Mouse (Mus musculus) ovary, postnatal 10 days (tissue): ENCODE measurements around the gene Nat8f1.
"Not testable (repeated sequence)": the region's sequence is repeated elsewhere in the genome, so short reads cannot be mapped to it uniquely, and the experiment has no call there.

Experiments
- DNase-seq: peaks from one replicate; pipeline ENCODE4 v3.0.0; 2022; ENCODE audit warnings: low spot score

Gene Nat8f1

GRCm38 (mm10) chr6:85915539-85916513 lies at the start of gene Nat8f1:
Gene Nat8f1, minus strand, starts transcription at chr6:85915687.
- peak; percentile 80 for DNase-seq

GRCm38 (mm10) chr6:85961101-85962091 lies 45.9 kb upstream of the Nat8f1 start, which contains the start of gene Dusp11:
Gene Dusp11, minus strand, starts transcription at chr6:85961667.
- peak; percentile 88 for DNase-seq

- DNase-seq, result no peak
Observed at GRCm38 (mm10) chr6:85957581-85957980, 42.1 kb upstream of the Nat8f1 start.

GRCm38 (mm10) chr6:85948549-85948948 lies 33.1 kb upstream of the Nat8f1 start:
- DNase-seq, result no peak

GRCm38 (mm10) chr6:85942469-85942868 lies 27.0 kb upstream of the Nat8f1 start:
- DNase-seq, result no peak

- no peak for DNase-seq
Observed at GRCm38 (mm10) chr6:85938701-85939100, 23.2 kb upstream of the Nat8f1 start.

- DNase-seq, result peak; percentile 82
Observed at GRCm38 (mm10) chr6:85936508-85937465, 21.3 kb upstream of the Nat8f1 start.

GRCm38 (mm10) chr6:85935646-85936045 lies 20.2 kb upstream of the Nat8f1 start:
- no peak for DNase-seq

GRCm38 (mm10) chr6:85934047-85934446 lies 18.6 kb upstream of the Nat8f1 start:
- DNase-seq, result no peak

- no peak for DNase-seq
Observed at GRCm38 (mm10) chr6:85929312-85929711, 13.8 kb upstream of the Nat8f1 start.

GRCm38 (mm10) chr6:85927476-85928464 lies 12.3 kb upstream of the Nat8f1 start:
- no peak for DNase-seq

GRCm38 (mm10) chr6:85926709-85927108 lies 11.2 kb upstream of the Nat8f1 start:
- no peak for DNase-seq

- DNase-seq, result no peak
Observed at GRCm38 (mm10) chr6:85923643-85924042, 8.2 kb upstream of the Nat8f1 start.

GRCm38 (mm10) chr6:85919401-85919800 lies 3.9 kb upstream of the Nat8f1 start:
- no peak for DNase-seq

- not testable (repeated sequence) for DNase-seq
Observed at GRCm38 (mm10) chr6:85918341-85918740, 2.9 kb upstream of the Nat8f1 start.

GRCm38 (mm10) chr6:85916596-85916995 lies 1.1 kb upstream of the Nat8f1 start:
- DNase-seq, result no peak

GRCm38 (mm10) chr6:85915141-85915538 lies 347 bp downstream of the Nat8f1 start:
- DNase-seq, result no peak

- DNase-seq, result no peak
Observed at GRCm38 (mm10) chr6:85911587-85911986, 3.9 kb downstream of the Nat8f1 start, which contains the start of gene Tprkb. Gene Tprkb, plus strand, starts transcription at chr6:85911865.

- DNase-seq, result no peak
Observed at GRCm38 (mm10) chr6:85909704-85910103, 5.8 kb downstream of the Nat8f1 start.

GRCm38 (mm10) chr6:85908341-85908740 lies 7.1 kb downstream of the Nat8f1 start:
- no peak for DNase-seq
